Mouse (Mus musculus) ES-Bruce4 (cell line): ENCODE measurements around the gene Tnfrsf26.

Experiments used
- CTCF ChIP-seq: IDR thresholded peaks from one replicate; pipeline ENCODE4 v1.8.1; 2011; ENCODE audit warnings: low read depth, low read length
- EP300 ChIP-seq: IDR thresholded peaks from 2 replicates; pipeline ENCODE4 v1.6.1; 2011; ENCODE audit warnings: low read depth, low read length; ENCODE audit not compliant: insufficient read depth
- POLR2A ChIP-seq: IDR thresholded peaks from one replicate; pipeline ENCODE4 v1.8.1; 2011; ENCODE audit warnings: low read length; ENCODE audit not compliant: insufficient read depth

- no peak for TF ChIP-seq EP300
- no peak for TF ChIP-seq CTCF
- no peak for TF ChIP-seq POLR2A
These were observed 36.3 kb downstream of the Tnfrsf26 start for GRCm38 (mm10) chr7:143592255-143592654.
